Mouse (Mus musculus) Patski (cell line): ENCODE data around the gene Hbs1l. TPM values are rescaled to one million over a fixed set of nuclear protein-coding genes. Genes with fewer than 3 reads are reported as not detected.
"Not testable (repeated sequence)": the region's sequence is repeated elsewhere in the genome, so short reads cannot be mapped to it uniquely, and the experiment has no call there.

ENCODE experiments used
- ATAC-seq: fragments of 100-300 bp; one replicate; pipeline ENCODE4 v1.8.0; 2021
- CTCF ChIA-PET: fragments of 350-600 bp; sonication (Branson Sonifier 250); formaldehyde crosslinking; loops from one replicate; lab custom pipeline; 2022; ENCODE audit warnings: inconsistent platforms; lab: Charles Lee
- POLR2A ChIA-PET: fragments of 350-600 bp; sonication (Branson Sonifier 250); formaldehyde crosslinking; loops from one replicate; lab custom pipeline; 2022; ENCODE audit warnings: antibody characterized with exemption, inconsistent platforms; lab: Charles Lee
- DNase-seq: peaks from one replicate; pipeline ENCODE4 v3.0.0-alpha.2; 2011; ENCODE audit warnings: low read depth, low spot score
- H3K27me3 ChIP-seq: fragments of 371-371 bp; one replicate; pipeline ENCODE4 v1.5.1; 2021
- CTCF ChIP-seq: fragments of 100-300 bp; IDR thresholded peaks from one replicate; pipeline ENCODE4 v1.5.1; 2021
- in situ Hi-C: fragments of 300-500 bp; cut with MboI; formaldehyde crosslinking; loops from 3 replicates; pipeline ENCODE4 v1.11.1; 2018; ENCODE audit warnings: low pct_unique_long_range_greater_than_20kb, mixed read lengths
- polyA plus RNA-seq: library from polyadenylated mRNA; unstranded; gene quantifications from one replicate; pipeline ENCODE4 v1.2.3, GENCODE M21; 2021

Hbs1l gene
- polyA plus RNA-seq, 1 experiment from 2014 or later: 64.6 TPM

GRCm38 (mm10) chr10:21378196-21378944 lies 82.6 kb downstream of the Hbs1l start:
- DNase-seq (no peak), ATAC-seq (no peak)
- ChIA-PET POLR2A (no interaction called here), CTCF (interaction anchor here (0.7 to 4.1 kb wide), 7 partner anchors 10 to 635 kb away, joined by 3 to 18 read pairs (median 4); no protein-coding TSS in a partner anchor)
- in situ Hi-C loops: loop anchor here (25.0 kb wide), 1 partner anchor 784 kb away; the partner anchor contains the start of genes H60b and Raet1e
- TF ChIP-seq CTCF: peak; percentile 65
- peaks cover 5% of the 10 kb centered on the region for H3K27me3 ChIP-seq

DNA sequence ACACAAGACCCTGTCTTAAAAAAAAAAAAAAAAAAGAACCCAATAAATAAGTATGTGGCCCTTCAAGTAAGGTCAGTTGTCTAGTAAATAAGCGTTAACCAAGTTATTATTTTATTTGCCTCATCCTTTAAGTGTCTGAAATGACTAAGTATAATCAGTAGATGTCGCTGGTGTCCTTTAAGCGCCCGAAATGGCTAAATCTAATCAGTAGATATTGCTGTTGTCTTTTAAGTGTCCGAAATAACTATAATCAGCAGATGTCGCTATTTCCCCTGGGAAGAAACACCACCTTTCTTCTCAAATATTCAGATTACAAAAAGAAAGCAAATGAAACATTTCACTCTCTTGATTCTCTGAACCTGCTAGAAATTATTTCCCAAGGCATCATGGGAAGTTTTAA lies 87.1 kb downstream of the Hbs1l start:
- peak; percentile 63 for TF ChIP-seq CTCF
- DNase-seq (peak; percentile 37), ATAC-seq (no peak)
- in situ Hi-C loops: loop anchor here (5.0 to 25.0 kb wide), 3 partner anchors 79 to 779 kb away; partner anchors contain the start of genes H60b and Raet1e
- POLR2A ChIA-PET: no interaction called here
- H3K27me3 ChIP-seq: peaks cover 5% of the 10 kb centered on the region
- CTCF ChIA-PET: interaction anchor here (0.7 to 4.6 kb wide), 6 partner anchors 37 to 624 kb away, joined by 3 to 22 read pairs (median 3); no protein-coding TSS in a partner anchor

DNA sequence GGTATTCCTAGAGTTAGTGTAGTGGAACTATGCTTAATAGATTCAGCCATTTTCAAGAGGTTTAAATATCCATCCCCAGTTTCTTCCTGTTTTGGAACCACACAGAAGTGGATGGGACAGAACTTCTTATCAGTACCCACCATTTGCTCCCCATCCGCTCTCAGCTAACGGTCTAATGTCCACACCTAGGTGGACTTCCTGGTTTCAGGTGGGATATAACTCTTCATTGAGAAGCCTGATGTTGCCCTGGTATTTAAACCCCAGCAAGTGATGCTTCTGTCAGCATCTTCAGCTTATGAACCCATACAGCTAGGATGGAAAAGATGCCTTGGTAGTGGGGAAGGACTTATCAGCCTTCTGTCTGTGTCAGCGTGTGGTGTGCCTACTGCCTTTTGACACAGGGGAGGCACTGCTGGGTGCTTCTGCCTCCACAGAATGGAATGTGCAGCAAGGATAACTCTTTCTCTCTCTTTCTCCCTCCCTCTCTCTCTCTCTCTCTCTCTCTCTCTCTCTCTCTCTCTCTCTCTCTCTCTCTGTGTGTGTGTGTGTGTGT lies 89.4 kb downstream of the Hbs1l start:
- TF ChIP-seq CTCF: no peak
- ChIA-PET POLR2A (interaction anchor here (0.7 kb wide), 1 partner anchor 11 kb away, joined by 3 read pairs; no protein-coding TSS in a partner anchor), CTCF (interaction anchor here (0.9 to 4.6 kb wide), 8 partner anchors 14 to 626 kb away, joined by 3 to 22 read pairs (median 4); no protein-coding TSS in a partner anchor)
- ATAC-seq (no peak), DNase-seq (no peak)
- in situ Hi-C loops: loop anchor here (25.0 kb wide), 1 partner anchor 777 kb away; the partner anchor contains the start of genes H60b and Raet1e
- peaks cover 5% of the 10 kb centered on the region for H3K27me3 ChIP-seq

GRCm38 (mm10) chr10:21389075-21389474 lies 93.3 kb downstream of the Hbs1l start:
- ChIA-PET CTCF (interaction anchor here (1.5 kb wide), 1 partner anchor 10 kb away, joined by 4 read pairs; no protein-coding TSS in a partner anchor), POLR2A (no interaction called here)
- no peak for TF ChIP-seq CTCF
- in situ Hi-C loops: loop anchor here (25.0 kb wide), 1 partner anchor 773 kb away; the partner anchor contains the start of genes H60b and Raet1e
- H3K27me3 ChIP-seq: peaks cover 4% of the 10 kb centered on the region
- no peak for DNase-seq
- no peak for ATAC-seq

GRCm38 (mm10) chr10:21390440-21390839 lies 94.7 kb downstream of the Hbs1l start:
- TF ChIP-seq CTCF: no peak
- in situ Hi-C loops: loop anchor here (25.0 kb wide), 1 partner anchor 772 kb away; the partner anchor contains the start of genes H60b and Raet1e
- peaks cover 4% of the 10 kb centered on the region for H3K27me3 ChIP-seq
- no peak for DNase-seq
- ChIA-PET CTCF (interaction anchor here (1.5 kb wide), 1 partner anchor 12 kb away, joined by 4 read pairs; no protein-coding TSS in a partner anchor), POLR2A (no interaction called here)
- no peak for ATAC-seq

DNA sequence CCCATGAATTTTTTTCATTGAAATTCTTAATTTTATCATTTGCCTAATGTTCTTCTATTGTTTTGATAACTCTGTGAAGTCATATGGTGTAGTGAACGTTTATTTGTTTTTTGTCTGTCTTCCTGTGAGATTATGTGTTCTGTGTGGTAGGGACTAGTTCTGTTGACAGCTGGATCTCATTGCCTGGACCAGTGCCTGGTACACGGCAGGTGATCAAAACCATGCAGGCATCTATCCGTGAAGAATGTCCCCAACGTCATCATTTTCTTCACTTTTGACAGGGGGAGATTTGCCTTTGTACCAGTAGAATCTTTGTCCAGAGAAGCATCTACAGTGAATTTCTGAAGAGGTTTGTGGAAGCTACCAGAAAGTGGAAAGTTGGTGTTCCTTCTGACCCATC lies 95.5 kb downstream of the Hbs1l start:
- H3K27me3 ChIP-seq: peaks cover 4% of the 10 kb centered on the region
- TF ChIP-seq CTCF: no peak
- in situ Hi-C loops: loop anchor here (25.0 kb wide), 1 partner anchor 771 kb away; the partner anchor contains the start of genes H60b and Raet1e
- POLR2A ChIA-PET: no interaction called here
- CTCF ChIA-PET: no interaction called here
- DNase-seq (no peak), ATAC-seq (no peak)

DNA sequence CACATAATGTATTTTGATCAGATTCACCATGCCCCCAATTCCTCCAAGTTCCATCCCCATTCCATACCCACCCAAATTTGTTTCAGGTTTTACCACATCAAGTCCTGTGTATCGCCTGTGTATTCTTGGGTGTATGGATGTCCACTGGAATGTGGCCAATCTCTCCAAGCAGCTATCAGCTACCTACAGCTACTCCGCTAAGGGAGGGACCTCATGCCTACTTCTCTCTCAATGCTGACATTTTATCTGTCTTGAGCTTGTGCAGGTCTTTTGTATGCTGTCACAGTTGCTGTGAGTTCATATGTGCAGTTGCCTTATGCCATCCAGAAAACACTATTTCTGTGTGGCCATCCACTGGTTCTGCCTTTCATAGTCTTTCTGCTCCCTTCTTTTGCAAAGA lies 97.6 kb downstream of the Hbs1l start:
- in situ Hi-C loops: loop anchor here (25.0 kb wide), 1 partner anchor 769 kb away; the partner anchor contains the start of genes H60b and Raet1e
- ATAC-seq (no peak), DNase-seq (no peak)
- ChIA-PET POLR2A (no interaction called here), CTCF (no interaction called here)
- TF ChIP-seq CTCF: no peak
- peaks cover 4% of the 10 kb centered on the region for H3K27me3 ChIP-seq

GRCm38 (mm10) chr10:21395426-21396139 lies 99.8 kb downstream of the Hbs1l start:
- CTCF ChIA-PET: interaction anchor here (1.6 kb wide), 1 partner anchor 70 kb away, joined by 6 read pairs; no protein-coding TSS in a partner anchor
- in situ Hi-C loops: loop anchor here (25.0 kb wide), 1 partner anchor 767 kb away; the partner anchor contains the start of genes H60b and Raet1e
- no peak for TF ChIP-seq CTCF
- ATAC-seq: no peak
- POLR2A ChIA-PET: interaction anchor here (0.9 kb wide), 1 partner anchor 10 kb away, joined by 3 read pairs; no protein-coding TSS in a partner anchor
- H3K27me3 ChIP-seq: peaks cover under 1% of the 10 kb centered on the region
- DNase-seq: no peak

GRCm38 (mm10) chr10:21398873-21399425 lies 103.2 kb downstream of the Hbs1l start:
- DNase-seq: peak; percentile 51
- in situ Hi-C loops: loop anchor here (25.0 kb wide), 1 partner anchor 763 kb away; the partner anchor contains the start of genes H60b and Raet1e
- H3K27me3 ChIP-seq, ATAC-seq, POLR2A ChIA-PET: not testable (repeated sequence)
- CTCF ChIA-PET: interaction anchor here (1.7 kb wide), 1 partner anchor 61 kb away, joined by 3 read pairs; no protein-coding TSS in a partner anchor
